Mouse (Mus musculus) midbrain, embryonic 11.5 days (tissue): ENCODE data around the gene Actb. TPM values are rescaled to one million over a fixed set of nuclear protein-coding genes. Genes with fewer than 3 reads are reported as not detected.
A peak's percentile ranks its signal among the peaks of the same experiment; 100 is the strongest.

Experiments
- ATAC-seq: fragments of 200-750 bp; cut with Nextera tagmentation; 2 replicates; pipeline ENCODE4 v1.8.0; 2017; ENCODE audit warnings: moderate TSS enrichment, moderate library complexity; ENCODE audit not compliant: low FRiP score
- DNase-seq: peaks from one replicate; pipeline ENCODE4 v3.0.0; 2015; ENCODE audit warnings: low spot score; ENCODE audit errors: missing footprints
- H3K27ac ChIP-seq: fragments of 300-500 bp; sonication (generic); 2 replicates; pipeline ENCODE4 v1.5.1; 2014; ENCODE audit warnings: low read depth, low read length
- H3K27me3 ChIP-seq: fragments of 300-500 bp; sonication (generic); 2 replicates; pipeline ENCODE4 v1.6.1; 2014; ENCODE audit warnings: mild to moderate bottlenecking, low read length, moderate library complexity, mixed read lengths; ENCODE audit not compliant: control insufficient read depth, insufficient read depth
- H3K36me3 ChIP-seq: fragments of 300-500 bp; sonication (generic); 2 replicates; pipeline ENCODE4 v1.6.1; 2014; ENCODE audit warnings: mild to moderate bottlenecking, low read length, moderate library complexity, mixed read lengths; ENCODE audit not compliant: control insufficient read depth, insufficient read depth
- H3K4me1 ChIP-seq: fragments of 300-500 bp; sonication (generic); 2 replicates; pipeline ENCODE4 v1.6.1; 2014; ENCODE audit warnings: low read length; ENCODE audit not compliant: control insufficient read depth, insufficient read depth
- H3K4me2 ChIP-seq: fragments of 300-500 bp; sonication (generic); 2 replicates; pipeline ENCODE4 v1.6.1; 2014; ENCODE audit warnings: mild to moderate bottlenecking, moderate library complexity
- H3K4me3 ChIP-seq: fragments of 300-500 bp; sonication (generic); 2 replicates; pipeline ENCODE4 v1.5.1; 2014; ENCODE audit warnings: low read depth, low read length
- H3K9ac ChIP-seq: fragments of 300-500 bp; sonication (generic); 2 replicates; pipeline ENCODE4 v1.6.1; 2014; ENCODE audit warnings: low read length
- H3K9me3 ChIP-seq: fragments of 300-500 bp; sonication (generic); 2 replicates; pipeline ENCODE4 v1.6.1; 2016; ENCODE audit warnings: low read length; ENCODE audit not compliant: control insufficient read depth
- WGBS: fragments of 180-500 bp; shearing (Covaris S2); extraction: QIAGEN DNeasy Blood & Tissue Kit; methylation state at CpG from one replicate; pipeline ENCODE4 v1.1.7; 2014; 5-methylcytosine and 5-hydroxymethylcytosine counted together
- polyA plus RNA-seq: library from polyadenylated mRNA; unstranded; fragments of >200 nt; fragmentation: Nextera tagmentation; extraction: Ambion mirVana; gene quantifications from 2 replicates; pipeline ENCODE4 v1.2.1, GENCODE M21; 2014

Gene Actb
- polyA plus RNA-seq = 14,142 and 15,094 TPM in 2 replicates

- peak within 1 kb of the TSS; percentile 100 for H3K27ac ChIP-seq
- ATAC-seq (peak; percentile 71), DNase-seq (peak; percentile 100)
- H3K4me3 ChIP-seq = peak within 1 kb of the TSS; percentile 100
- peaks cover 28% of the 10 kb centered on the region for H3K36me3 ChIP-seq
- WGBS = under 1% methylated on average over 41 of the region's 41 CpGs
- no peaks in the 10 kb centered on the region for H3K9me3 ChIP-seq
- H3K4me1 ChIP-seq = peaks cover 23% of the 10 kb centered on the region
- H3K27me3 ChIP-seq = no peaks in the 10 kb centered on the region
- H3K9ac ChIP-seq = peak within 1 kb of the TSS; percentile 100
- peak within 1 kb of the TSS; percentile 85 for H3K4me2 ChIP-seq
These were observed at the start of gene Actb for GRCm38 (mm10) chr5:142906532-142907047. Actb (minus strand) TSS chr5:142906754.

GRCm38 (mm10) chr5:142953641-142954040, 47.1 kb upstream of the Actb start:
- 73% methylated on average over 3 of the region's 3 CpGs for WGBS
- no peak overlapping the region for H3K9ac ChIP-seq
- no peak overlapping the region for H3K27ac ChIP-seq
- H3K36me3 ChIP-seq = no peaks in the 10 kb centered on the region
- H3K27me3 ChIP-seq = no peaks in the 10 kb centered on the region
- no peak overlapping the region for H3K4me2 ChIP-seq
- H3K9me3 ChIP-seq = no peaks in the 10 kb centered on the region
- no peaks in the 10 kb centered on the region for H3K4me1 ChIP-seq
- ATAC-seq = no peak
- no peak overlapping the region for H3K4me3 ChIP-seq
- DNase-seq = no peak

- no peak for ATAC-seq
- 79% methylated on average over 6 of the region's 6 CpGs for WGBS
These were observed 43.9 kb upstream of the Actb start for GRCm38 (mm10) chr5:142950405-142950804.

GRCm38 (mm10) chr5:142949580-142949979, 43.0 kb upstream of the Actb start:
- H3K4me2 ChIP-seq = no peak overlapping the region
- H3K36me3 ChIP-seq = no peaks in the 10 kb centered on the region
- H3K27ac ChIP-seq = no peak overlapping the region
- H3K4me3 ChIP-seq = no peak overlapping the region
- ATAC-seq (no peak), DNase-seq (no peak)
- H3K4me1 ChIP-seq = no peaks in the 10 kb centered on the region
- no peaks in the 10 kb centered on the region for H3K27me3 ChIP-seq
- 61% methylated on average over 6 of the region's 6 CpGs for WGBS
- H3K9ac ChIP-seq = no peak overlapping the region
- no peaks in the 10 kb centered on the region for H3K9me3 ChIP-seq

More at GRCm38 (mm10) chr5:142950405-142950804, 43.9 kb upstream of the Actb start:
- DNase-seq = no peak
- Histone ChIP-seq H3K27ac (no peak overlapping the region), H3K36me3 (no peaks in the 10 kb centered on the region), H3K27me3 (no peaks in the 10 kb centered on the region), H3K9me3 (no peaks in the 10 kb centered on the region), H3K4me2 (no peak overlapping the region), H3K9ac (no peak overlapping the region), H3K4me3 (no peak overlapping the region), H3K4me1 (no peaks in the 10 kb centered on the region)

GRCm38 (mm10) chr5:142947460-142947859, 40.9 kb upstream of the Actb start:
- DNase-seq (no peak), ATAC-seq (no peak)
- H3K9me3 ChIP-seq = no peaks in the 10 kb centered on the region
- 79% methylated on average over 7 of the region's 7 CpGs for WGBS
- H3K9ac ChIP-seq = no peak overlapping the region
- no peaks in the 10 kb centered on the region for H3K4me1 ChIP-seq
- H3K4me3 ChIP-seq = no peak overlapping the region
- H3K27ac ChIP-seq = no peak overlapping the region
- H3K36me3 ChIP-seq = no peaks in the 10 kb centered on the region
- H3K4me2 ChIP-seq = no peak overlapping the region
- H3K27me3 ChIP-seq = no peaks in the 10 kb centered on the region

- Histone ChIP-seq H3K9ac (no peak overlapping the region), H3K27ac (no peak overlapping the region), H3K36me3 (no peaks in the 10 kb centered on the region), H3K4me1 (no peaks in the 10 kb centered on the region), H3K4me2 (no peak overlapping the region), H3K9me3 (no peaks in the 10 kb centered on the region), H3K4me3 (no peak overlapping the region), H3K27me3 (no peaks in the 10 kb centered on the region)
- no peak for DNase-seq
- ATAC-seq = no peak
- 66% methylated on average over 8 of the region's 8 CpGs for WGBS
These were observed 38.6 kb upstream of the Actb start for GRCm38 (mm10) chr5:142944979-142945682.

GRCm38 (mm10) chr5:142940393-142940792, 33.8 kb upstream of the Actb start:
- H3K27me3 ChIP-seq = no peaks in the 10 kb centered on the region
- H3K9me3 ChIP-seq = no peaks in the 10 kb centered on the region
- H3K36me3 ChIP-seq = no peaks in the 10 kb centered on the region
- H3K9ac ChIP-seq = no peak overlapping the region
- no peak overlapping the region for H3K4me2 ChIP-seq
- no peak overlapping the region for H3K4me3 ChIP-seq
- ATAC-seq (no peak), DNase-seq (no peak)
- 0 out of 2 replicates have a peak, but pooled peaks cover 4% of the 10 kb centered on the region for H3K4me1 ChIP-seq
- H3K27ac ChIP-seq = no peak overlapping the region
- WGBS = 74% methylated on average over 2 of the region's 2 CpGs

- Histone ChIP-seq H3K9me3 (no peaks in the 10 kb centered on the region), H3K4me1 (0 out of 2 replicates have a peak, but pooled peaks cover 4% of the 10 kb centered on the region), H3K27ac (no peak overlapping the region), H3K4me2 (no peak overlapping the region), H3K27me3 (no peaks in the 10 kb centered on the region), H3K4me3 (no peak overlapping the region), H3K9ac (no peak overlapping the region), H3K36me3 (no peaks in the 10 kb centered on the region)
- WGBS = 37% methylated on average over 19 of the region's 19 CpGs
- ATAC-seq (no peak), DNase-seq (no peak)
These were observed 31.6 kb upstream of the Actb start for GRCm38 (mm10) chr5:142937956-142938727.

GRCm38 (mm10) chr5:142936336-142936719, 29.8 kb upstream of the Actb start:
- 0 out of 2 replicates have a peak, but pooled peaks cover 4% of the 10 kb centered on the region for H3K4me1 ChIP-seq
- H3K4me2 ChIP-seq = peak overlapping the region; percentile 32
- WGBS = 5% methylated on average over 17 of the region's 17 CpGs
- no peak overlapping the region for H3K27ac ChIP-seq
- DNase-seq (peak; percentile 99), ATAC-seq (peak; percentile 65)
- no peaks in the 10 kb centered on the region for H3K9me3 ChIP-seq
- H3K9ac ChIP-seq = peak overlapping the region; percentile 37
- H3K4me3 ChIP-seq = no peak overlapping the region
- no peaks in the 10 kb centered on the region for H3K36me3 ChIP-seq
- H3K27me3 ChIP-seq = no peaks in the 10 kb centered on the region
